In the genomic region with DNA sequence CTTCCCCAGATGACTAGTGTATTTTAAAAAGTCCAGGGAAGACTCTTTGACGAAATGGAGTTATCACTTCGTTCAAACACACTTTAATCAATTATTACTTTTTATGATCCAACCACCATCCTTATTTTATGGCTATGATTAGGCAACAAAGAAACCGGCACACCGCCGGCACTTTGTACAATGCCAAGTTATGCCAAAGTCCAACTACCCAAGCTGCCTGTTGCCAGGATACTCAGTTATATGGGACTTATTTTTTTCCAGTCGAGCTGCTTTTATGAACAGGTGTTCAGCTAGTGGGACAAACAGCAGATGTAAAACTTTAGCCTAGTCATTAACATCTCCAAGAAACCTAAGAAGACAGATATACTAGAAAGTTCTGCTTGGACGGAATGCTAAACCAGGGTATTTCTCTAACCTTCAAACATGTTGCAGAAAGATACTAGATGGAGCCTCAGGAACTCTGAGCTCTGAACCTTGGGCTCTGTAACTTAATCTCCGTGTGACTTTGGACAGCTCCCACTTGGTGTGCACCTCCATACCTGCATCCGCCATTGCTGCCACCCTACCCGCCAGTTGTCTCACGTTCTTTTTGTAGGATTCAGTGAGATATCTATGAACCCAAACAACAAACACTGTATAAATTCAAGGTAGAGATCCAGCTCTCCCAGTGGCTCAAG, we compare ENCODE assay signal across 14 mouse cellular contexts. TPM values are rescaled to one million over a fixed set of nuclear protein-coding genes. Genes with fewer than 3 reads are reported as not detected.
"Had no signal": no experiment of that assay in that cellular context is flagged by ENCODE, and none has a peak within 500 bp of the region (broad histone marks: within the 10 kb centered on the region; RNA-seq: fewer than 3 reads in every experiment).

No protein-coding gene starts in this region.

- H3K4me1 ChIP-seq: limb, embryonic 12.5 days; limb, embryonic 15.5 days; liver, embryonic 13.5 days had no signal

- H3K4me2 ChIP-seq: limb, embryonic 12.5 days; limb, embryonic 15.5 days; liver, embryonic 13.5 days; midbrain, embryonic 11.5 days had no signal

- H3K4me3 ChIP-seq: left cerebral cortex, adult 2 months; limb, embryonic 12.5 days; limb, embryonic 15.5 days; liver, embryonic 13.5 days had no signal

- H3K27ac ChIP-seq: left cerebral cortex, adult 2 months; limb, embryonic 12.5 days; limb, embryonic 15.5 days; liver, embryonic 13.5 days had no signal

- H3K36me3 ChIP-seq: limb, embryonic 12.5 days; limb, embryonic 15.5 days; liver, embryonic 13.5 days had no signal

- DNase-seq: kidney, adult 18-20 months; kidney, postnatal 14 days; layer of hippocampus, postnatal 36 days; liver, embryonic 13.5 days; lung, adult 2 months; lung, postnatal 14 days; lung, postnatal 4 days; midbrain, embryonic 14.5 days; thymus, adult 18-20 months; thymus, postnatal 36 days had no signal

- H3K9me3 ChIP-seq: limb, embryonic 12.5 days; limb, embryonic 15.5 days; liver, embryonic 13.5 days had no signal

- H3K9ac ChIP-seq: limb, embryonic 12.5 days; limb, embryonic 15.5 days; liver, embryonic 13.5 days had no signal

- H3K27me3 ChIP-seq: limb, embryonic 12.5 days; limb, embryonic 15.5 days had no signal

RNA-seq across cellular contexts. Expression of gene Hopx, which starts 7.6 kb away (rescaled TPM):
- polyA plus RNA-seq: limb, embryonic 12.5 days had no signal
